Mouse (Mus musculus): Measurements from ENCODE around the gene Pkd1l1. TPM values are rescaled to one million over a fixed set of nuclear protein-coding genes. Genes with fewer than 3 reads are reported as not detected.

Gene Pkd1l1
- polyA plus RNA-seq (2014; fragmentation: Illumina TruSeq; extraction: RNeasy Lipid Tissue Mini Kit (QIAGEN cat#74804); ENCODE audit: low read depth, low replicate concordance), result not detected

DNA sequence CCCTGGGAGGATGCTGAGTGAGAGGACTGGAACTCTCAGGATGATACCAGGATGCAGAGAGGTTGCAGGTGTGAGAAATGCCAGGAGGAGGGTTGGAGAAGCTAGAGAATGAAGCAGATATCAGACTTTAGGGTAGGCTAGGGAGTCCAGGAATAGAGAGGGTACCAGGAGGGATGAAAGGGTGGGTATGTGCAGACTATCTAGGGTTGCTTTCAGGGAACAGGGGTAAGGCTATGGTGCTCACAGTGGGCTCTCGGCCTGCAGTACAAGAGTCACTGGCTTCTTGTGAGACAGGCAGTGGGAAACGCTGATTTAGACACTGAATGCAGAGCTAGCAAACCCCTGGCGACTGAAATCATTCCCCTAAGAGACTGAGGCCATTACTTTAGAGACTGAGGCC is at the start of gene Pkd1l1:
TSS of gene Pkd1l1 (minus strand) at position 101 of the 400 bp plus-strand sequence.

DNA sequence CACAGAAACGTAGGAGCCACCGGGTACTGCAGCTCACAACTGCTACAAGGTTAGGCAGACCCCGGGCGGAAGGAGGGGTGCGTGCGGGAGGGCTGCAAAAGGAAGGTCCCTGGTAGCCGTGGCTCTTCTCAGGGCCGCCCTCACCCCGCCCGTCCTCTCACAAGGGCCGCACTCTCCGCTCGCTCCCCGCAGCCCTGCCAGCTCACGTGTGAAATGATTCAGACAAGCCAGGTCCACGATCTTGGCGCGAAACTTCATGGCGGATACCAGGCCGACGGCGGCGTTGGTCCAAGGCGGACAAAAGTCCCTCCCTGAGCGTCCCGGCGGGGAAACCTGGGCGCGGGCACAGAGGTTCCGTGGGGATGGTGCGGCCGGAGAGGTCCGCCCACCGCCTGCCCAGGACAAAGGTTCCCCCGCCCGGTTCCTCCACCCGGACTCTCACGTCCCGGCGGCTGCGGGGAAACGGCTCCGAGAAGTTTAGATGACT is 37.8 kb upstream of the Pkd1l1 start, which contains the start of gene Hus1:
TSS of gene Hus1 (minus strand) at position 339 of the 487 bp plus-strand sequence.

Other genes with a start within 250 kb of the Pkd1l1 start
- 12.3 TPM for gene Hus1, start 37.9 kb upstream of the Pkd1l1 start, polyA plus RNA-seq (2014; fragmentation: Illumina TruSeq; extraction: RNeasy Lipid Tissue Mini Kit (QIAGEN cat#74804); ENCODE audit: low read depth, low replicate concordance)
- gene Gm11992, start 75.3 kb upstream of the Pkd1l1 start, polyA plus RNA-seq (2014; fragmentation: Illumina TruSeq; extraction: RNeasy Lipid Tissue Mini Kit (QIAGEN cat#74804); ENCODE audit: low read depth, low replicate concordance), result 1.2 TPM
- 1.9 TPM for gene Sun3, start 75.7 kb upstream of the Pkd1l1 start, polyA plus RNA-seq (2014; fragmentation: Illumina TruSeq; extraction: RNeasy Lipid Tissue Mini Kit (QIAGEN cat#74804); ENCODE audit: low read depth, low replicate concordance)
- 63.9 TPM for gene Upp1, start 144.8 kb upstream of the Pkd1l1 start, polyA plus RNA-seq (2014; fragmentation: Illumina TruSeq; extraction: RNeasy Lipid Tissue Mini Kit (QIAGEN cat#74804); ENCODE audit: low read depth, low replicate concordance)
- 0.41 TPM for gene Abca13, start 218.7 kb upstream of the Pkd1l1 start, polyA plus RNA-seq (2014; fragmentation: Illumina TruSeq; extraction: RNeasy Lipid Tissue Mini Kit (QIAGEN cat#74804); ENCODE audit: low read depth, low replicate concordance)

Measured in sigmoid colon, adult 10 weeks (tissue).